Mouse (Mus musculus) neural tube, embryonic 11.5 days (tissue): ENCODE measurements around the gene Dnajc8. TPM values are rescaled to one million over a fixed set of nuclear protein-coding genes. Genes with fewer than 3 reads are reported as not detected.
A peak's percentile ranks its signal among the peaks of the same experiment; 100 is the strongest.

Source experiments
- ATAC-seq: fragments of 200-750 bp; cut with Nextera tagmentation; 2 replicates; pipeline ENCODE4 v1.8.0; 2017; ENCODE audit warnings: moderate number of reproducible peaks, mild to moderate bottlenecking, moderate TSS enrichment, moderate library complexity; ENCODE audit not compliant: insufficient read depth, low FRiP score, low TSS enrichment
- DNase-seq: peaks from one replicate; pipeline ENCODE4 v3.0.0-alpha.2; 2015; ENCODE audit warnings: low spot score
- H3K27ac ChIP-seq: fragments of 300-500 bp; sonication (generic); 2 replicates; pipeline ENCODE4 v1.5.1; 2014; ENCODE audit warnings: low read depth, mild to moderate bottlenecking, low read length
- H3K27me3 ChIP-seq: fragments of 300-500 bp; sonication (generic); 2 replicates; pipeline ENCODE4 v1.6.1; 2014; ENCODE audit warnings: mild to moderate bottlenecking, low read length, mixed read lengths; ENCODE audit not compliant: control insufficient read depth, insufficient read depth
- H3K36me3 ChIP-seq: fragments of 300-500 bp; sonication (generic); 2 replicates; pipeline ENCODE4 v1.6.1; 2014; ENCODE audit warnings: mild to moderate bottlenecking, low read length, moderate library complexity, mixed read lengths; ENCODE audit not compliant: control insufficient read depth, insufficient read depth
- H3K4me1 ChIP-seq: fragments of 300-500 bp; sonication (generic); 2 replicates; pipeline ENCODE4 v1.6.1; 2014; ENCODE audit warnings: low read length, mixed read lengths; ENCODE audit not compliant: control insufficient read depth, insufficient read depth
- H3K4me2 ChIP-seq: fragments of 300-500 bp; sonication (generic); 2 replicates; pipeline ENCODE4 v1.6.1; 2014; ENCODE audit warnings: low read depth, mild to moderate bottlenecking, moderate library complexity
- H3K4me3 ChIP-seq: fragments of 300-500 bp; sonication (generic); 2 replicates; pipeline ENCODE4 v1.5.1; 2014; ENCODE audit warnings: low read depth, low read length
- H3K9ac ChIP-seq: fragments of 300-500 bp; sonication (generic); 2 replicates; pipeline ENCODE4 v1.6.1; 2014; ENCODE audit warnings: mild to moderate bottlenecking, low read length
- H3K9me3 ChIP-seq: fragments of 300-500 bp; sonication (generic); 2 replicates; pipeline ENCODE4 v1.6.1; 2016; ENCODE audit warnings: low read length; ENCODE audit not compliant: control insufficient read depth
- WGBS: fragments of 180-500 bp; shearing (Covaris S2); extraction: QIAGEN DNeasy Blood & Tissue Kit; methylation state at CpG from one replicate; pipeline ENCODE4 v1.1.7; 2014; 5-methylcytosine and 5-hydroxymethylcytosine counted together
- polyA plus RNA-seq: library from polyadenylated mRNA; unstranded; fragments of >200 nt; fragmentation: Nextera tagmentation; extraction: Ambion mirVana; gene quantifications from 2 replicates; pipeline ENCODE4 v1.2.1, GENCODE M21; 2014

Dnajc8 gene
- polyA plus RNA-seq, 1 experiment from 2014 or later, result 211 TPM

DNA sequence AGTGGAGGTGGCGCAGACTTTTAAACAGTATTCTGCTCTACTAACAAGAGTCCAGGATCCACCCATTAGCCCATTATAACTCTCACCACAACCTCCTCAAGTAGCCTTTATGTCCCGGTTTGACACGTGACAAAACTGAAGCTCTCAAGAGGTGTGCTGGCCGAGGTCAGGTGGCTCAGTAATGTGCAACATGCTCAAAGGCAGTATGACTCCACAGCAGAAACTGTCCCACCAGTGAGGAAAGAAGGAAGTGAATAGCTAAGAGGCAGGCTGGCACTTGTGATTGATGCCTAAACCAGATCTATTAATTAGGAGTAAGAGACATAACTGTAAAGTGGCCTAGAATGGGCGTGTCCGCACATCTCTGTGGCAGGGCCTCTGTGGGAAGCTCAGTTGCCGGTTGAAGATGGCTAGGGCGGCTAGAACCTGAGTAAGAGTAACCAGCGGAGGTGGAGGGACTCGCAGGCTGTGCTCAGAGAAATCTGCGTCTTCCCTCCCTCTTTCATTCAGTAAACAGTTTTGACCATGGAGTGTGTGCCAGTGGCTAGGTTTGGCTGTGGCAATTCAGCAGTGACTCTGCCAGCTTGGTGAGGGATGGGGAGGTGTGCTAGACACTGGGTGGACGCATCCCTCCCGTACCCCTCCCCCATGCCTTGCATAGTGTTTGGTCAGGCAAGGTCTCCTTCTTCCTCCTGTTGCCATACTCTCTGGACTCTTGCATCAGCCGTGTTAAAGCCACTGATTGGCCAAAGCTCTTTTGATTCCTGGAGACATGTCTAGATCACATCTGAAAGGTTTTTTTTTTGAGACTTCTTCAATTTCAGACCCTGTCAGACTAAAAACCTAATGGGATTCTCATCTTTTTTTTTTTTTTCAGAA lies 21.7 kb upstream of the Dnajc8 start:
- H3K9me3 ChIP-seq, result no peaks in the 10 kb centered on the region
- DNase-seq (no peak), ATAC-seq (no peak)
- H3K36me3 ChIP-seq, result no peaks in the 10 kb centered on the region
- 34% methylated on average over 14 of the region's 14 CpGs for WGBS
- no peaks in the 10 kb centered on the region for H3K27me3 ChIP-seq
- H3K9ac ChIP-seq, result no peak overlapping the region
- H3K27ac ChIP-seq, result no peak overlapping the region
- H3K4me2 ChIP-seq, result no peak overlapping the region
- H3K4me1 ChIP-seq, result no peaks in the 10 kb centered on the region
- no peak overlapping the region for H3K4me3 ChIP-seq

- peak overlapping the region; percentile 96 for H3K4me2 ChIP-seq
- no peaks in the 10 kb centered on the region for H3K36me3 ChIP-seq
- H3K27me3 ChIP-seq, result no peaks in the 10 kb centered on the region
- H3K4me3 ChIP-seq, result peak overlapping the region; percentile 42
- H3K4me1 ChIP-seq, result no peaks in the 10 kb centered on the region
- DNase-seq (peak; percentile 85), ATAC-seq (no peak)
- H3K27ac ChIP-seq, result no peak overlapping the region
- H3K9me3 ChIP-seq, result no peaks in the 10 kb centered on the region
- no peak overlapping the region for H3K9ac ChIP-seq
- WGBS, result 2% methylated on average over 21 of the region's 21 CpGs
Measured at GRCm38 (mm10) chr4:132514555-132515135, 20.7 kb upstream of the Dnajc8 start.

DNA sequence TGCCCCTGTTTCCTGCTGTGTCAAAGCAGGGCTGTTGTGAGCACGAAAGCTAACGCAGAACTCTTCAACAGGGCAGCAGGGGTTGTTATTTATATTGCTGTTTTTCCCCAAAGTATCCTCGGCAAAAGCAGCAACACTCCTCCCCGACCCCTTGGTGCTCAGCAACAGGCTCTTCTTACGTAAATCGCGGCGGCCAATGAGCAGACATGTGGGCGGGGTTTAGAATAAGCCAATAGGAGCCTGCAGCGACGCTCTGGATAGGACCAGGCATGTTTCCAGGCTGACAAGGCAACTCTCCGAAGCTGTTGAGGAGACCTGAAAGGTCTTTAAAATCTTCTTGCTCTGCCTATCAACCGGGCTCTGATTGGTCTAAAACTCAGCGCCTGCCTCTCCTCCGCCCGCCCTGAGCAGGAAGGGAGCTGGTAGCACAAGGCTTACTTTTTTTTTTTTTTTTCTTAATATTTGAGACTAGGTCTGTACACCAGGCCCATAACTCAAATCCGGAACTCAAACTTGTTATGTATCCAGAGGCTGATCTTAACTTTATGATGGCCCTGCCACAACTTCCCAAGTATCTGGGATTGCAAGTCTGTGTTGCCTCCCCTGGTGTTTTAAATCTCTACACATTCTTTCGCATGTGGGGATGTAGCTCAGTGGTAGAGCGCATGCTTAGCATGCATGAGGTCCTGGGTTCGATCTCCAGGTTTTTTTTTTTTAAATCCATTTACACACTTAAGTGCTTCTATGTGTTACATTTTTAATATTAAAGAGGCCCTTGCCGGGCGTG lies 19.8 kb upstream of the Dnajc8 start:
- peak overlapping the region; percentile 96 for H3K4me2 ChIP-seq
- no peaks in the 10 kb centered on the region for H3K27me3 ChIP-seq
- no peaks in the 10 kb centered on the region for H3K9me3 ChIP-seq
- H3K36me3 ChIP-seq, result no peaks in the 10 kb centered on the region
- peak; percentile 90 for DNase-seq
- 21% methylated on average over 22 of the region's 22 CpGs for WGBS
- peak overlapping the region; percentile 10; the same call in 1 of the 2 replicates for H3K27ac ChIP-seq
- H3K4me3 ChIP-seq, result peak overlapping the region; percentile 42
- ATAC-seq, result peak; percentile 91
- no peak overlapping the region for H3K9ac ChIP-seq
- H3K4me1 ChIP-seq, result no peaks in the 10 kb centered on the region

GRCm38 (mm10) chr4:132518066-132518465 lies 17.3 kb upstream of the Dnajc8 start:
- no peak overlapping the region for H3K4me3 ChIP-seq
- 63% methylated on average over 8 of the region's 8 CpGs for WGBS
- no peaks in the 10 kb centered on the region for H3K36me3 ChIP-seq
- no peaks in the 10 kb centered on the region for H3K9me3 ChIP-seq
- ATAC-seq (no peak), DNase-seq (no peak)
- H3K27ac ChIP-seq, result no peak overlapping the region
- H3K27me3 ChIP-seq, result no peaks in the 10 kb centered on the region
- no peak overlapping the region for H3K4me2 ChIP-seq
- H3K4me1 ChIP-seq, result no peaks in the 10 kb centered on the region
- no peak overlapping the region for H3K9ac ChIP-seq

DNA sequence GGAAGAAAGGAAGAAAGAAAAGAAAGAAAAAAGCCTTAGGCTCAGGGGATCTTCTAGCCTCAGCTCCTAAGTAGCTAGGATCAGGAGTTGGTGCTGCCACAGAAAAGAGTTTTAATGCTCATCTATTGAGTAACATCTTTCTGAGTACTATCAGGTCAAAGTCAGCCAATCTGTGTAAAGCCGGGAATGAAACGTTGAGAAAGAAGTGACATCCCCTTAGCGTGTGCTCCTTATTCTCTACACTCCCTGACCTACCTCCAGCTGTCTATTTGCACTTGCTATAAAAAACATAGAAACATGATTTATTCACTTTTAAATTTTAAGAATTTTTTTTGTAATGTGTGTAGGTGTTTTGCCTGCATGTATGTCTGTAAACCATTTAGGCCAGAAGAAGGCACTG lies 16.2 kb upstream of the Dnajc8 start:
- no peak overlapping the region for H3K27ac ChIP-seq
- no peaks in the 10 kb centered on the region for H3K36me3 ChIP-seq
- no peak overlapping the region for H3K4me3 ChIP-seq
- no peak for DNase-seq
- H3K9me3 ChIP-seq, result no peaks in the 10 kb centered on the region
- ATAC-seq, result no peak
- no peaks in the 10 kb centered on the region for H3K27me3 ChIP-seq
- no peak overlapping the region for H3K9ac ChIP-seq
- 90% methylated on average over 3 of the region's 3 CpGs for WGBS
- no peak overlapping the region for H3K4me2 ChIP-seq
- no peaks in the 10 kb centered on the region for H3K4me1 ChIP-seq

- Histone ChIP-seq H3K27ac (no peak overlapping the region), H3K9me3 (no peaks in the 10 kb centered on the region), H3K4me2 (no peak overlapping the region), H3K4me1 (no peaks in the 10 kb centered on the region), H3K4me3 (no peak overlapping the region), H3K9ac (no peak overlapping the region), H3K27me3 (no peaks in the 10 kb centered on the region), H3K36me3 (no peaks in the 10 kb centered on the region)
- 16% methylated on average over 11 of the region's 11 CpGs for WGBS
- no peak for ATAC-seq
- DNase-seq, result no peak
Measured at GRCm38 (mm10) chr4:132524321-132524741, 11.0 kb upstream of the Dnajc8 start.

DNA sequence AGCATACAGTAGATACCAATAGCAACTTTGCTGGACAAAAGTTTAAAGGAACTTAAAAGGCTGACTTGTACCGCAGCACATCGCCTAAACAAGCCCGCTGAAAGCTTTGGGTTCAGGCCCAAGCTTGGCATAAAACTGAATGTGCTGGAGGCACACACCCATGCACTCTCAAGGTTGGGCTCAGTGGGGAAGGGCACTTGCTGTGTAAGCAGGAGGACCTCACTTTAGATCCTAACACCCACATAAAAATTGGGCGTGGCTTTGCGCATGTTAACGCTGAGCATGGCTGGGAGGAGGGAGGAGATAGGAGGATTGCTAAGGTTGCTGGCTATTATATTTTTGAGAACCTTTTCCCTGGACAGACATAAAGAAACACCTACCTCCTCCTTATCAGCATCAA lies 10.5 kb upstream of the Dnajc8 start:
- H3K9ac ChIP-seq, result no peak overlapping the region
- no peaks in the 10 kb centered on the region for H3K9me3 ChIP-seq
- WGBS, result 52% methylated on average over 6 of the region's 6 CpGs
- DNase-seq (no peak), ATAC-seq (no peak)
- no peaks in the 10 kb centered on the region for H3K4me1 ChIP-seq
- H3K4me2 ChIP-seq, result no peak overlapping the region
- no peaks in the 10 kb centered on the region for H3K27me3 ChIP-seq
- no peak overlapping the region for H3K4me3 ChIP-seq
- no peaks in the 10 kb centered on the region for H3K36me3 ChIP-seq
- no peak overlapping the region for H3K27ac ChIP-seq

DNA sequence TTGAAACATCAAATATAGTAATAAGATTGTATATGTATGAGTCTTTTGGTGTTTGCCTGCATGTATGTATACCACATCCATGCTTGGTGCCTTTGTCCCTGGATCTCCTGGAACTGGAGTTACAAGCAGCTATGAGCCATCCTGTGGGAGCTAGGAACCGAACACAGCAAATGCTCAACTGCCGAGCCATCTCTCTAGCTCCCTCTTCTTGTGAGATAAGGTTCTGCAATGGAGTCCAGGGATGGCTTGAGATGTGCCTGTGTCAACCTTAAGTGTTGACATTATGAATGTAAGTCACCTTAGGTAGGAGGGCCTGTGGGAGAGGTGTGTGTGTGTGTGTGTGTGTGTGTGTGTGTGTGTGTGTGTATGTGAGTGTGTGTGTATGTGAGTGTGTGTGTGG lies 8.7 kb upstream of the Dnajc8 start:
- Histone ChIP-seq H3K4me1 (no peaks in the 10 kb centered on the region), H3K4me2 (no peak overlapping the region), H3K4me3 (no peak overlapping the region), H3K27me3 (no peaks in the 10 kb centered on the region), H3K9me3 (no peaks in the 10 kb centered on the region), H3K27ac (no peak overlapping the region), H3K36me3 (no peaks in the 10 kb centered on the region), H3K9ac (no peak overlapping the region)
- ATAC-seq (no peak), DNase-seq (no peak)
- 55% methylated on average over 2 of the region's 2 CpGs for WGBS
